10 mouse cellular contexts compared by ENCODE assay signal in genomic region chr6:72388791-72389329, GRCm38 (mm10). TPM values are rescaled to one million over a fixed set of nuclear protein-coding genes. Genes with fewer than 3 reads are reported as not detected.
DNase-seq lines count a peak whose midpoint lies in the region; ATAC-seq and TF ChIP-seq lines count a peak whose summit lies in the region.
"Had no signal": no experiment of that assay in that cellular context is flagged by ENCODE, and none has a peak within 500 bp of the region (broad histone marks: within the 10 kb centered on the region; RNA-seq: fewer than 3 reads in every experiment).

No protein-coding gene starts in this region.

- peak overlapping the region; percentile 77 for H3K4me2 ChIP-seq in heart, embryonic 12.5 days
- H3K4me2 ChIP-seq in midbrain, embryonic 11.5 days, result no peak overlapping the region
- peak overlapping the region; percentile 61 for H3K4me2 ChIP-seq in limb, embryonic 15.5 days
- H3K4me2 ChIP-seq in stomach, postnatal 0 days (replicated peaks; ENCODE audit: low read depth), result peak overlapping the region; percentile 69

- H3K27ac ChIP-seq in heart, embryonic 12.5 days (ENCODE audit: poor library complexity, severe bottlenecking), result peak overlapping the region; percentile 95
- no peak overlapping the region for H3K27ac ChIP-seq in midbrain, embryonic 11.5 days (ENCODE audit: low read depth, low read length)
- H3K27ac ChIP-seq in midbrain, embryonic 10.5 days (replicated peaks), result no peak overlapping the region
- peak overlapping the region; percentile 89; the same call in 1 of the 2 replicates for H3K27ac ChIP-seq in limb, embryonic 15.5 days
- peak overlapping the region; percentile 99 for H3K27ac ChIP-seq in stomach, postnatal 0 days (replicated peaks)
- H3K27ac ChIP-seq: hindbrain, embryonic 12.5 days; midbrain, embryonic 15.5 days had no signal

- no peak for TF ChIP-seq CTCF in stomach, postnatal 0 days (IDR thresholded peaks at IDR 0.05; ENCODE audit: low read depth)

- H3K4me1 ChIP-seq in heart, embryonic 12.5 days (replicated peaks), result peaks cover 31% of the 10 kb centered on the region
- peaks cover 7% of the 10 kb centered on the region for H3K4me1 ChIP-seq in midbrain, embryonic 11.5 days (ENCODE audit: control insufficient read depth, insufficient read depth, low read length)
- peaks cover 26% of the 10 kb centered on the region for H3K4me1 ChIP-seq in midbrain, embryonic 10.5 days
- H3K4me1 ChIP-seq in limb, embryonic 15.5 days, result peaks cover 29% of the 10 kb centered on the region
- H3K4me1 ChIP-seq in stomach, postnatal 0 days (replicated peaks; ENCODE audit: control insufficient read depth, insufficient read depth), result peaks cover 9% of the 10 kb centered on the region; the same call in 1 of the 2 replicates

- no peak for DNase-seq in heart, adult 9 months (ENCODE audit: low spot score in 2 of 2)
- DNase-seq in midbrain, embryonic 11.5 days (ENCODE audit: low spot score, missing footprints), result peak; percentile 59
- no peak for DNase-seq in midbrain, embryonic 10.5 days (ENCODE audit: low spot score)
- DNase-seq in stomach, postnatal 0 days (ENCODE audit: low spot score), result no peak
- no peak for DNase-seq in urinary bladder, postnatal 4 days (ENCODE audit: low spot score in 2 of 2)

- no peak for ATAC-seq in heart, embryonic 12.5 days (ENCODE audit: insufficient number of reproducible peaks, low FRiP score)
- ATAC-seq in midbrain, embryonic 11.5 days (ENCODE audit: low FRiP score), result no peak
- no peak for ATAC-seq in limb, embryonic 15.5 days (ENCODE audit: insufficient number of reproducible peaks, low FRiP score, low TSS enrichment, low read depth)
- no peak for ATAC-seq in stomach, postnatal 0 days (ENCODE audit: low FRiP score, low TSS enrichment)
- no peak for ATAC-seq in erythroid progenitor cell, adult 5-6 weeks (replicated peaks; ENCODE audit: low FRiP score, poor library complexity, severe bottlenecking)

- no peaks in the 10 kb centered on the region for H3K27me3 ChIP-seq in heart, embryonic 12.5 days (replicated peaks)
- no peaks in the 10 kb centered on the region for H3K27me3 ChIP-seq in midbrain, embryonic 11.5 days (ENCODE audit: control insufficient read depth, insufficient read depth, low read length)
- H3K27me3 ChIP-seq in midbrain, embryonic 10.5 days (ENCODE audit: low read depth, poor library complexity, severe bottlenecking), result peaks cover 25% of the 10 kb centered on the region
- no peaks in the 10 kb centered on the region for H3K27me3 ChIP-seq in limb, embryonic 15.5 days
- H3K27me3 ChIP-seq in stomach, postnatal 0 days (ENCODE audit: control insufficient read depth, insufficient read depth, low read length), result no peaks in the 10 kb centered on the region

- peak overlapping the region; percentile 85 for H3K9ac ChIP-seq in heart, embryonic 12.5 days
- no peak overlapping the region for H3K9ac ChIP-seq in midbrain, embryonic 11.5 days (ENCODE audit: low read length)
- no peak overlapping the region for H3K9ac ChIP-seq in limb, embryonic 15.5 days
- H3K9ac ChIP-seq in stomach, postnatal 0 days (ENCODE audit: low read length), result peak overlapping the region; percentile 80
- H3K9ac ChIP-seq: midbrain, embryonic 15.5 days had no signal

- 71% methylated on average over 6 of the region's 6 CpGs for WGBS in heart, embryonic 12.5 days
- 92% methylated on average over 6 of the region's 6 CpGs for WGBS in midbrain, embryonic 11.5 days
- 86% methylated on average over 6 of the region's 6 CpGs for WGBS in midbrain, embryonic 10.5 days
- WGBS in limb, embryonic 15.5 days, result 53% methylated on average over 6 of the region's 6 CpGs
- 62% methylated on average over 6 of the region's 6 CpGs for WGBS in stomach, postnatal 0 days

- no peaks in the 10 kb centered on the region for H3K9me3 ChIP-seq in heart, embryonic 12.5 days (replicated peaks)
- H3K9me3 ChIP-seq in midbrain, embryonic 11.5 days (ENCODE audit: control insufficient read depth, low read length), result no peaks in the 10 kb centered on the region
- H3K9me3 ChIP-seq in midbrain, embryonic 10.5 days (replicated peaks), result no peaks in the 10 kb centered on the region
- no peaks in the 10 kb centered on the region for H3K9me3 ChIP-seq in limb, embryonic 15.5 days
- no peaks in the 10 kb centered on the region for H3K9me3 ChIP-seq in stomach, postnatal 0 days (ENCODE audit: control insufficient read depth, low read length)
- H3K9me3 ChIP-seq: hindbrain, embryonic 12.5 days; midbrain, embryonic 15.5 days had no signal

- peak overlapping the region; percentile 56; the same call in 1 of the 2 replicates for H3K4me3 ChIP-seq in heart, embryonic 12.5 days
- no peak overlapping the region for H3K4me3 ChIP-seq in midbrain, embryonic 11.5 days (ENCODE audit: low read depth, low read length)
- no peak overlapping the region for H3K4me3 ChIP-seq in midbrain, embryonic 10.5 days
- peak overlapping the region; percentile 49; the same call in 1 of the 2 replicates for H3K4me3 ChIP-seq in limb, embryonic 15.5 days
- H3K4me3 ChIP-seq in stomach, postnatal 0 days (ENCODE audit: low read depth, low read length), result peak overlapping the region; percentile 63

- no peak for TF ChIP-seq EP300 in stomach, postnatal 0 days (optimal IDR thresholded peaks at IDR 0.05)

- peaks cover 48% of the 10 kb centered on the region for H3K36me3 ChIP-seq in heart, embryonic 12.5 days
- H3K36me3 ChIP-seq in midbrain, embryonic 11.5 days (ENCODE audit: control insufficient read depth, insufficient read depth, low read length), result no peaks in the 10 kb centered on the region
- no peaks in the 10 kb centered on the region for H3K36me3 ChIP-seq in midbrain, embryonic 10.5 days
- H3K36me3 ChIP-seq in limb, embryonic 15.5 days, result peaks cover 23% of the 10 kb centered on the region
- peaks cover 6% of the 10 kb centered on the region; the same call in 1 of the 2 replicates for H3K36me3 ChIP-seq in stomach, postnatal 0 days (ENCODE audit: control insufficient read depth, insufficient read depth, low read length)
- H3K36me3 ChIP-seq: midbrain, embryonic 15.5 days had no signal

RNA-seq across cellular contexts. Expression of gene Vamp8, which starts 1.6 kb away (rescaled TPM):
- polyA plus RNA-seq in heart, embryonic 12.5 days (2016; fragmentation: Nextera tagmentation; extraction: Ambion mirVana), result 111 and 112 TPM in 2 replicates
- 27.6 and 32.0 TPM in 2 replicates for polyA plus RNA-seq in midbrain, embryonic 11.5 days (2014; fragmentation: Nextera tagmentation; extraction: Ambion mirVana)
- 35.7 and 35.8 TPM in 2 replicates for polyA plus RNA-seq in midbrain, embryonic 10.5 days (2016; fragmentation: Nextera tagmentation; extraction: Ambion mirVana)
- polyA plus RNA-seq in limb, embryonic 15.5 days (2015; fragmentation: Nextera tagmentation; extraction: Ambion mirVana), result 174 and 184 TPM in 2 replicates
- 368 and 396 TPM in 2 replicates for polyA plus RNA-seq in stomach, postnatal 0 days (2015; fragmentation: Nextera tagmentation; extraction: Ambion mirVana)
- total RNA-seq in erythroid progenitor cell, adult 5-6 weeks (2015; ENCODE audit: low replicate concordance), result 234 and 259 TPM in 2 replicates
- 212 and 229 TPM in 2 replicates for total RNA-seq in erythroid progenitor cell, adult 5-6 weeks (2017; ENCODE audit: low replicate concordance)

RNA-seq across cellular contexts. Expression of gene Vamp5, which starts 8.6 kb away (rescaled TPM):
- polyA plus RNA-seq in heart, embryonic 12.5 days (2016; fragmentation: Nextera tagmentation; extraction: Ambion mirVana), result 48.3 and 52.1 TPM in 2 replicates
- polyA plus RNA-seq in midbrain, embryonic 11.5 days (2014; fragmentation: Nextera tagmentation; extraction: Ambion mirVana), result 13.4 and 15.4 TPM in 2 replicates
- polyA plus RNA-seq in midbrain, embryonic 10.5 days (2016; fragmentation: Nextera tagmentation; extraction: Ambion mirVana), result 12.0 and 12.9 TPM in 2 replicates
- 20.5 and 22.2 TPM in 2 replicates for polyA plus RNA-seq in limb, embryonic 15.5 days (2015; fragmentation: Nextera tagmentation; extraction: Ambion mirVana)
- 20.2 and 22.2 TPM in 2 replicates for polyA plus RNA-seq in stomach, postnatal 0 days (2015; fragmentation: Nextera tagmentation; extraction: Ambion mirVana)
- total RNA-seq in erythroid progenitor cell, adult 5-6 weeks (2015; ENCODE audit: low replicate concordance), result 85.1 and 98.0 TPM in 2 replicates
- 23.8 and 24.3 TPM in 2 replicates for total RNA-seq in erythroid progenitor cell, adult 5-6 weeks (2017; ENCODE audit: low replicate concordance)

RNA-seq across cellular contexts. Expression of gene Rnf181, which starts 22.1 kb away (rescaled TPM):
- 90.0 and 92.9 TPM in 2 replicates for polyA plus RNA-seq in heart, embryonic 12.5 days (2016; fragmentation: Nextera tagmentation; extraction: Ambion mirVana)
- 102 TPM in 2 replicates for polyA plus RNA-seq in midbrain, embryonic 11.5 days (2014; fragmentation: Nextera tagmentation; extraction: Ambion mirVana)
- polyA plus RNA-seq in midbrain, embryonic 10.5 days (2016; fragmentation: Nextera tagmentation; extraction: Ambion mirVana), result 106 and 111 TPM in 2 replicates
- 97.2 and 99.0 TPM in 2 replicates for polyA plus RNA-seq in limb, embryonic 15.5 days (2015; fragmentation: Nextera tagmentation; extraction: Ambion mirVana)
- polyA plus RNA-seq in stomach, postnatal 0 days (2015; fragmentation: Nextera tagmentation; extraction: Ambion mirVana), result 136 and 137 TPM in 2 replicates
- 68.5 and 96.0 TPM in 2 replicates for total RNA-seq in erythroid progenitor cell, adult 5-6 weeks (2015; ENCODE audit: low replicate concordance)
- total RNA-seq in erythroid progenitor cell, adult 5-6 weeks (2017; ENCODE audit: low replicate concordance), result 56.4 and 69.8 TPM in 2 replicates

RNA-seq across cellular contexts. Expression of gene Ggcx, which starts 25.2 kb away (rescaled TPM):
- 33.8 and 38.7 TPM in 2 replicates for polyA plus RNA-seq in heart, embryonic 12.5 days (2016; fragmentation: Nextera tagmentation; extraction: Ambion mirVana)
- polyA plus RNA-seq in midbrain, embryonic 11.5 days (2014; fragmentation: Nextera tagmentation; extraction: Ambion mirVana), result 9.4 and 12.2 TPM in 2 replicates
- 15.3 and 21.5 TPM in 2 replicates for polyA plus RNA-seq in midbrain, embryonic 10.5 days (2016; fragmentation: Nextera tagmentation; extraction: Ambion mirVana)
- polyA plus RNA-seq in limb, embryonic 15.5 days (2015; fragmentation: Nextera tagmentation; extraction: Ambion mirVana), result 48.0 and 52.6 TPM in 2 replicates
- polyA plus RNA-seq in stomach, postnatal 0 days (2015; fragmentation: Nextera tagmentation; extraction: Ambion mirVana), result 10.7 and 10.8 TPM in 2 replicates
- 1.4 and 7.1 TPM in 2 replicates for total RNA-seq in erythroid progenitor cell, adult 5-6 weeks (2015; ENCODE audit: low replicate concordance)
- total RNA-seq in erythroid progenitor cell, adult 5-6 weeks (2017; ENCODE audit: low replicate concordance), result 2.6 and 5.9 TPM in 2 replicates

RNA-seq across cellular contexts. Expression of gene Tmem150a, which starts 33.6 kb away (rescaled TPM):
- 13.3 and 13.5 TPM in 2 replicates for polyA plus RNA-seq in heart, embryonic 12.5 days (2016; fragmentation: Nextera tagmentation; extraction: Ambion mirVana)
- 6.2 and 6.5 TPM in 2 replicates for polyA plus RNA-seq in midbrain, embryonic 11.5 days (2014; fragmentation: Nextera tagmentation; extraction: Ambion mirVana)
- 5.6 and 6.7 TPM in 2 replicates for polyA plus RNA-seq in midbrain, embryonic 10.5 days (2016; fragmentation: Nextera tagmentation; extraction: Ambion mirVana)
- polyA plus RNA-seq in limb, embryonic 15.5 days (2015; fragmentation: Nextera tagmentation; extraction: Ambion mirVana), result 12.6 and 13.8 TPM in 2 replicates
- 7.7 and 8.4 TPM in 2 replicates for polyA plus RNA-seq in stomach, postnatal 0 days (2015; fragmentation: Nextera tagmentation; extraction: Ambion mirVana)
- total RNA-seq in erythroid progenitor cell, adult 5-6 weeks (2015; ENCODE audit: low replicate concordance), result 3.2 and 11.7 TPM in 2 replicates
- 0.61 TPM in 1 of 2 replicates, not detected in the other for total RNA-seq in erythroid progenitor cell, adult 5-6 weeks (2017; ENCODE audit: low replicate concordance)

Comparison
In these comparisons a context has a peak if more than half of its experiments do, and no peak if none do; other contexts are left out.
1. H3K27ac ChIP-seq: peak in heart, embryonic 12.5 days (single experiment), limb, embryonic 15.5 days (single experiment) and stomach, postnatal 0 days (single experiment); none in midbrain, embryonic 11.5 days (single experiment) and midbrain, embryonic 10.5 days (single experiment).
2. H3K4me3 ChIP-seq: peak in heart, embryonic 12.5 days (single experiment), limb, embryonic 15.5 days (single experiment) and stomach, postnatal 0 days (single experiment); none in midbrain, embryonic 11.5 days (single experiment) and midbrain, embryonic 10.5 days (single experiment).
3. H3K9ac ChIP-seq: peak in heart, embryonic 12.5 days (single experiment) and stomach, postnatal 0 days (single experiment); none in midbrain, embryonic 11.5 days (single experiment) and limb, embryonic 15.5 days (single experiment).